Mouse (Mus musculus) liver, adult 2 months (tissue): ENCODE results near the gene Hist1h2ac.

Source experiments
- CTCF ChIP-seq: fragments of 200-500 bp; IDR thresholded peaks from 2 replicates; pipeline ENCODE4 v1.5.1; 2011; ENCODE audit warnings: low read depth, low read length, control low read depth
- POLR2A ChIP-seq: fragments of 200-500 bp; IDR thresholded peaks from 2 replicates; pipeline ENCODE4 v1.6.1; 2011; ENCODE audit warnings: low read length, control low read depth; ENCODE audit not compliant: insufficient read depth; ENCODE audit errors: extremely low read depth

DNA sequence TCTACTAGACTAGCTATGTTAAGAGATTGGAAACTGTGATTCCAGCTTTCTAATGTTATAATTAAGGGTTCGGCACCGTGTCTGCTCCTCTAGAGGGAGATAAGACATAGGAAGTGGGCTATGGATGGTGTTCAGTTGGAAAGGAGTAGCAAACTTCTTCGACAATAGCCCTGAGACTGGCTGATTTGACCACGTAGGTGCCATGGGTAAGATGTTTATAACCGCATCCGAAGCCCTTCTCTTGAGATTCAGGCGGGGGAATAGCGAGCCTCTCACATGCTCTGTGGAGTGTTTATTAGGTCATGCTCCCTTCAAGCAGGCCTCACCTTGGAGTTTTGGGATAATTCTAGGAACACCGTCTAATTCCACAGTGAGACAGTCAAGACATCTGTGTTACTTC lies 11.2 kb upstream of the Hist1h2ac start:
- no peak for TF ChIP-seq CTCF
- no peak for TF ChIP-seq POLR2A
